Mouse (Mus musculus): ENCODE data around the gene Lta. TPM values are rescaled to one million over a fixed set of nuclear protein-coding genes. Genes with fewer than 3 reads are reported as not detected.

Gene Lta
- total and polyA plus RNA-seq, 2 experiments = not detected

GRCm38 (mm10) chr17:35209785-35210535 lies 4.8 kb upstream of the Lta start:
- H3K27ac ChIP-seq (replicated peaks; ENCODE audit: insufficient read depth, low read depth, low read length) = peak overlapping the region; percentile 4; the same call in 1 of the 2 replicates
- no peaks in the 10 kb centered on the region for H3K4me1 ChIP-seq (ENCODE audit: control insufficient read depth, insufficient read depth, low read length)
- no peaks in the 10 kb centered on the region for H3K27me3 ChIP-seq (ENCODE audit: control insufficient read depth, insufficient read depth, low read length)
- no peak overlapping the region for H3K4me3 ChIP-seq (ENCODE audit: insufficient read depth, low read depth, low read length)
- H3K36me3 ChIP-seq (ENCODE audit: control insufficient read depth, insufficient read depth, low read length) = no peaks in the 10 kb centered on the region
- H3K79me2 ChIP-seq (ENCODE audit: control insufficient read depth, insufficient read depth, low read length) = no peaks in the 10 kb centered on the region
- no peak for DNase-seq (ENCODE audit: extremely low read depth, low read depth, low spot score)
- WGBS = 68% methylated on average over 12 of the region's 12 CpGs
- TF ChIP-seq CTCF (IDR thresholded peaks at IDR 0.05; ENCODE audit: low read depth, low read length) (no peak), POLR2A (IDR thresholded peaks at IDR 0.05; ENCODE audit: extremely low read depth, insufficient read depth, low read length) (no peak)
- H3K9ac ChIP-seq (ENCODE audit: low read depth, low read length) = no peak overlapping the region

- H3K27ac ChIP-seq (replicated peaks; ENCODE audit: insufficient read depth, low read depth, low read length) = no peak overlapping the region
- no peaks in the 10 kb centered on the region for H3K4me1 ChIP-seq (ENCODE audit: control insufficient read depth, insufficient read depth, low read length)
- no peaks in the 10 kb centered on the region for H3K36me3 ChIP-seq (ENCODE audit: control insufficient read depth, insufficient read depth, low read length)
- no peaks in the 10 kb centered on the region for H3K27me3 ChIP-seq (ENCODE audit: control insufficient read depth, insufficient read depth, low read length)
- no peak overlapping the region for H3K4me3 ChIP-seq (ENCODE audit: insufficient read depth, low read depth, low read length)
- no peak for DNase-seq (ENCODE audit: extremely low read depth, low read depth, low spot score)
- H3K9ac ChIP-seq (ENCODE audit: low read depth, low read length) = no peak overlapping the region
- WGBS = 76% methylated on average over 10 of the region's 10 CpGs
- H3K79me2 ChIP-seq (ENCODE audit: control insufficient read depth, insufficient read depth, low read length) = no peaks in the 10 kb centered on the region
- TF ChIP-seq CTCF (IDR thresholded peaks at IDR 0.05; ENCODE audit: low read depth, low read length) = no peak
- no peak for TF ChIP-seq POLR2A (IDR thresholded peaks at IDR 0.05; ENCODE audit: extremely low read depth, insufficient read depth, low read length)
Measured at GRCm38 (mm10) chr17:35205380-35205769, 224 bp upstream of the Lta start.

- 73% methylated on average over 4 of the region's 4 CpGs for WGBS
- Histone ChIP-seq H3K4me1 (ENCODE audit: control insufficient read depth, insufficient read depth, low read length) (no peaks in the 10 kb centered on the region), H3K36me3 (ENCODE audit: control insufficient read depth, insufficient read depth, low read length) (no peaks in the 10 kb centered on the region), H3K27ac (replicated peaks; ENCODE audit: insufficient read depth, low read depth, low read length) (no peak overlapping the region), H3K79me2 (ENCODE audit: control insufficient read depth, insufficient read depth, low read length) (no peaks in the 10 kb centered on the region), H3K9ac (ENCODE audit: low read depth, low read length) (no peak overlapping the region), H3K4me3 (ENCODE audit: insufficient read depth, low read depth, low read length) (no peak overlapping the region), H3K27me3 (ENCODE audit: control insufficient read depth, insufficient read depth, low read length) (no peaks in the 10 kb centered on the region)
- TF ChIP-seq POLR2A (IDR thresholded peaks at IDR 0.05; ENCODE audit: extremely low read depth, insufficient read depth, low read length) (no peak), CTCF (IDR thresholded peaks at IDR 0.05; ENCODE audit: low read depth, low read length) (no peak)
- DNase-seq (ENCODE audit: extremely low read depth, low read depth, low spot score) = no peak
Measured at GRCm38 (mm10) chr17:35202442-35202841, 2.7 kb downstream of the Lta start.

GRCm38 (mm10) chr17:35201787-35202186 lies 3.4 kb downstream of the Lta start, which contains the start of gene Tnf:
TSS of gene Tnf (minus strand) at chr17:35202007.
- Histone ChIP-seq H3K9ac (ENCODE audit: low read depth, low read length) (no peak within 1 kb of the TSS; the same call in 1 of the 2 replicates), H3K79me2 (ENCODE audit: control insufficient read depth, insufficient read depth, low read length) (no peaks in the 10 kb centered on the region), H3K27ac (replicated peaks; ENCODE audit: insufficient read depth, low read depth, low read length) (0 out of 2 replicates have a peak within 1 kb of the TSS, but pooled peaks have one; percentile 34), H3K4me3 (ENCODE audit: insufficient read depth, low read depth, low read length) (peak within 1 kb of the TSS; percentile 24), H3K27me3 (ENCODE audit: control insufficient read depth, insufficient read depth, low read length) (no peaks in the 10 kb centered on the region), H3K4me1 (ENCODE audit: control insufficient read depth, insufficient read depth, low read length) (no peaks in the 10 kb centered on the region), H3K36me3 (ENCODE audit: control insufficient read depth, insufficient read depth, low read length) (no peaks in the 10 kb centered on the region)
- DNase-seq (ENCODE audit: extremely low read depth, low read depth, low spot score) = no peak
- 38% methylated on average over 13 of the region's 13 CpGs for WGBS
- TF ChIP-seq POLR2A (IDR thresholded peaks at IDR 0.05; ENCODE audit: extremely low read depth, insufficient read depth, low read length) (0 out of 2 replicates have a peak, but pooled peaks have one; percentile 22), CTCF (IDR thresholded peaks at IDR 0.05; ENCODE audit: low read depth, low read length) (no peak)

GRCm38 (mm10) chr17:35201128-35201527 lies 4.0 kb downstream of the Lta start:
- no peaks in the 10 kb centered on the region for H3K79me2 ChIP-seq (ENCODE audit: control insufficient read depth, insufficient read depth, low read length)
- 50% methylated on average over 11 of the region's 11 CpGs for WGBS
- DNase-seq (ENCODE audit: extremely low read depth, low read depth, low spot score) = no peak
- TF ChIP-seq POLR2A (IDR thresholded peaks at IDR 0.05; ENCODE audit: extremely low read depth, insufficient read depth, low read length) = no peak
- TF ChIP-seq CTCF (IDR thresholded peaks at IDR 0.05; ENCODE audit: low read depth, low read length) = no peak
- no peaks in the 10 kb centered on the region; the same call in 1 of the 2 replicates for H3K27me3 ChIP-seq (ENCODE audit: control insufficient read depth, insufficient read depth, low read length)
- H3K4me3 ChIP-seq (ENCODE audit: insufficient read depth, low read depth, low read length) = peak overlapping the region; percentile 24
- no peaks in the 10 kb centered on the region for H3K4me1 ChIP-seq (ENCODE audit: control insufficient read depth, insufficient read depth, low read length)
- no peak overlapping the region for H3K27ac ChIP-seq (replicated peaks; ENCODE audit: insufficient read depth, low read depth, low read length)
- no peak overlapping the region for H3K9ac ChIP-seq (ENCODE audit: low read depth, low read length)
- H3K36me3 ChIP-seq (ENCODE audit: control insufficient read depth, insufficient read depth, low read length) = no peaks in the 10 kb centered on the region

GRCm38 (mm10) chr17:35200398-35200797 lies 4.8 kb downstream of the Lta start:
- H3K9ac ChIP-seq (ENCODE audit: low read depth, low read length) = no peak overlapping the region
- peaks cover 3% of the 10 kb centered on the region; the same call in 1 of the 2 replicates for H3K4me1 ChIP-seq (ENCODE audit: control insufficient read depth, insufficient read depth, low read length)
- H3K27ac ChIP-seq (replicated peaks; ENCODE audit: insufficient read depth, low read depth, low read length) = 0 out of 2 replicates have a peak overlapping the region, but pooled peaks have one; percentile 12
- H3K4me3 ChIP-seq (ENCODE audit: insufficient read depth, low read depth, low read length) = no peak overlapping the region
- H3K36me3 ChIP-seq (ENCODE audit: control insufficient read depth, insufficient read depth, low read length) = no peaks in the 10 kb centered on the region
- no peaks in the 10 kb centered on the region for H3K79me2 ChIP-seq (ENCODE audit: control insufficient read depth, insufficient read depth, low read length)
- WGBS = 74% methylated on average over 11 of the region's 11 CpGs
- DNase-seq (ENCODE audit: extremely low read depth, low read depth, low spot score) = no peak
- TF ChIP-seq POLR2A (IDR thresholded peaks at IDR 0.05; ENCODE audit: extremely low read depth, insufficient read depth, low read length) (no peak), CTCF (IDR thresholded peaks at IDR 0.05; ENCODE audit: low read depth, low read length) (no peak)
- peaks cover 4% of the 10 kb centered on the region; the same call in 1 of the 2 replicates for H3K27me3 ChIP-seq (ENCODE audit: control insufficient read depth, insufficient read depth, low read length)

Data from liver, adult 2 months (tissue).